9 mouse cellular contexts compared by ENCODE assay signal in genomic region chr6:113991482-113991881, GRCm38 (mm10). TPM values are rescaled to one million over a fixed set of nuclear protein-coding genes. Genes with fewer than 3 reads are reported as not detected.
A peak's percentile ranks its signal among the peaks of the same experiment; 100 is the strongest.
DNase-seq lines count a peak whose midpoint lies in the region; ATAC-seq and TF ChIP-seq lines count a peak whose summit lies in the region.
"Had no signal": no experiment of that assay in that cellular context is flagged by ENCODE, and none has a peak within 500 bp of the region (broad histone marks: within the 10 kb centered on the region; RNA-seq: fewer than 3 reads in every experiment).

No protein-coding gene starts in this region.

- H3K9ac ChIP-seq in hindbrain, postnatal 0 days (replicated peaks; ENCODE audit: low read length), result no peak overlapping the region
- H3K9ac ChIP-seq: midbrain, embryonic 12.5 days had no signal

- peak overlapping the region; percentile 48 for H3K27ac ChIP-seq in hindbrain, postnatal 0 days
- no peak overlapping the region for H3K27ac ChIP-seq in embryonic facial prominence, embryonic 10.5 days (replicated peaks)
- H3K27ac ChIP-seq: midbrain, embryonic 12.5 days had no signal

- peaks cover 9% of the 10 kb centered on the region for H3K4me1 ChIP-seq in hindbrain, postnatal 0 days (ENCODE audit: insufficient read depth, low read length)
- no peaks in the 10 kb centered on the region for H3K4me1 ChIP-seq in embryonic facial prominence, embryonic 10.5 days
- H3K4me1 ChIP-seq: midbrain, embryonic 12.5 days had no signal

- H3K27me3 ChIP-seq in hindbrain, postnatal 0 days (ENCODE audit: insufficient read depth, low read length), result no peaks in the 10 kb centered on the region
- no peaks in the 10 kb centered on the region for H3K27me3 ChIP-seq in embryonic facial prominence, embryonic 10.5 days (replicated peaks; ENCODE audit: low read depth, poor library complexity, severe bottlenecking)
- H3K27me3 ChIP-seq: midbrain, embryonic 12.5 days had no signal

- 0 out of 2 replicates have a peak overlapping the region, but pooled peaks have one; percentile 8 for H3K4me2 ChIP-seq in hindbrain, postnatal 0 days (ENCODE audit: low read depth, low read length)
- H3K4me2 ChIP-seq: midbrain, embryonic 12.5 days had no signal

- no peak overlapping the region for H3K4me3 ChIP-seq in hindbrain, postnatal 0 days (ENCODE audit: low read length)
- no peak overlapping the region for H3K4me3 ChIP-seq in embryonic facial prominence, embryonic 10.5 days
- H3K4me3 ChIP-seq: midbrain, embryonic 12.5 days had no signal

- peak; percentile 23 for DNase-seq in adrenal gland, postnatal 10 days
- no peak for DNase-seq in adrenal gland, adult 8-10 months
- peak; percentile 73 for DNase-seq in cerebellum, adult 11-12 months
- DNase-seq in hindbrain, postnatal 0 days (ENCODE audit: low spot score), result peak; percentile 67
- DNase-seq in left cerebral cortex, adult 18-20 months (ENCODE audit: low spot score in 2 of 2), result peak; percentile 80 to 85
- peak; percentile 88 for DNase-seq in right cerebral cortex, adult 18-20 months
- no peak for DNase-seq in urinary bladder, adult 18-20 months (ENCODE audit: low spot score in 2 of 2)
- DNase-seq in embryonic facial prominence, embryonic 10.5 days (ENCODE audit: low spot score), result no peak

- no peaks in the 10 kb centered on the region for H3K36me3 ChIP-seq in hindbrain, postnatal 0 days (ENCODE audit: insufficient read depth, low read length)
- H3K36me3 ChIP-seq in embryonic facial prominence, embryonic 10.5 days (replicated peaks), result no peaks in the 10 kb centered on the region
- H3K36me3 ChIP-seq: midbrain, embryonic 12.5 days had no signal

- ATAC-seq in hindbrain, postnatal 0 days, result peak; percentile 73

- TF ChIP-seq CTCF in hindbrain, postnatal 0 days (IDR thresholded peaks at IDR 0.05; ENCODE audit: low read depth), result no peak

- no peaks in the 10 kb centered on the region for H3K9me3 ChIP-seq in hindbrain, postnatal 0 days (ENCODE audit: low read length)
- no peaks in the 10 kb centered on the region for H3K9me3 ChIP-seq in embryonic facial prominence, embryonic 10.5 days
- H3K9me3 ChIP-seq: midbrain, embryonic 12.5 days had no signal

- 16% methylated on average over 11 of the region's 11 CpGs for WGBS in hindbrain, postnatal 0 days
- WGBS in embryonic facial prominence, embryonic 10.5 days, result 62% methylated on average over 11 of the region's 11 CpGs

RNA-seq across cellular contexts. Expression of gene Atp2b2, which starts 50.9 kb away (rescaled TPM):
- total RNA-seq in adrenal gland, postnatal 10 days (2021), result 1 to 10 TPM; 3.9 to 5.8 TPM
- total RNA-seq in adrenal gland, adult 8-10 months (2022), result 10 to 100 TPM in 2 of 4 experiments, 1 to 10 TPM in 2; 6.9 to 13.6 (median 10.4) TPM
- total RNA-seq in hindbrain, postnatal 0 days (2014; rRNA removed), result 119 and 127 TPM in 2 replicates
- 57.9 and 58.8 TPM in 2 replicates for polyA plus RNA-seq in hindbrain, postnatal 0 days (2015; fragmentation: Nextera tagmentation; extraction: Ambion mirVana)
- 100 to 1,000 TPM; 569 to 617 TPM for total RNA-seq in left cerebral cortex, adult 18-20 months (2021)
- polyA plus RNA-seq in embryonic facial prominence, embryonic 10.5 days (2016; fragmentation: Nextera tagmentation; extraction: Ambion mirVana), result 0.92 and 1.1 TPM in 2 replicates

Comparison
In these comparisons a context has a peak if more than half of its experiments do, and no peak if none do; other contexts are left out.
1. DNase-seq: peak in adrenal gland, postnatal 10 days (single experiment), cerebellum, adult 11-12 months (single experiment), hindbrain, postnatal 0 days (single experiment), left cerebral cortex, adult 18-20 months (2 of 2) and right cerebral cortex, adult 18-20 months (single experiment); none in adrenal gland, adult 8-10 months (single experiment), urinary bladder, adult 18-20 months (0 of 2) and embryonic facial prominence, embryonic 10.5 days (single experiment).